Mouse (Mus musculus): ENCODE measurements around the gene Gm21988. TPM values are rescaled to one million over a fixed set of nuclear protein-coding genes. Genes with fewer than 3 reads are reported as not detected.
A peak's percentile ranks its signal among the peaks of the same experiment; 100 is the strongest.

Gene Gm21988
- polyA plus RNA-seq (2012; rRNA removed): 14.8 and 18.0 TPM in 2 replicates

DNA sequence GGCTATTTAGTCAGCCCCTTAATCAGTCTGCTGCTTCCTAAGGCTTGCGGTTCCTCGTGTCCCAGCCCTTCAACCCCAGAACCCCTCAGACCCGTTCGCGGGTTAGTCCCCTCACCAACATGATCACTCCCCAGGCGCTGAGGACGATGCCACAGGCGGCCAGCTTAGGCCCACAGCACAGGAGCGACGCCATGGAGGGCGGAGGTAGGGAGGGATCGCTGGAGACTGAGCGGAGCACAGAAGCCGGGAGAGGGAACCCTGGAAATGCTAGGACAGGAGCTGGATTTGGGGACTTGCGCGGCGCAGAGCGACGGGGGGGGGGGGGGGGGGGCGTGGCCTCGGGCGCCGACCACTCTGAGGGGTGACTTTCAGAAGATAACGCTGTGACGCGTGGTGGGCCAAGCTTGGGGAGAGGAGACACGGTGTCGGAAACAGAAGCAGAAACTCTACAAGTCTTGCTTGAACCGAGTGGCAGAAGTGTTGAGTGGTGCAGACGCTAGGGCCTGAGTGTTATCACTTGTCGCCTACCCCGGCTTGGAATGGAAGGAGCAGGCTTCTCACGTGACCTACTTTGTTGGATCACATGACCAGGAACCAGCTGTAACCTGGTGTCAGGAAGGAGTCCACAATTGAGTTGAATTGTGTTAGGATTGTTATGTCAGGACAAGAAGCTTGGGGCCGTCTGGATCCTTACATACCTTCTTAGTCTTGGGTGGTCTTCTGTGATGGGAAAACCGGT lies at the start of gene Gm21988, which contains the start of gene Rnasek:
Gene Gm21988, minus strand, starts transcription at position 290 of the 739 bp plus-strand sequence.
Gene Rnasek, minus strand, starts transcription at position 302 of the 739 bp plus-strand sequence.
- peak; percentile 95 for DNase-seq (ENCODE audit: low read depth)
- TF ChIP-seq POLR2A (IDR thresholded peaks at IDR 0.05; ENCODE audit: borderline replicate concordance, extremely low read depth, insufficient read depth, insufficient read length, poor library complexity, severe bottlenecking): peak; percentile 23; the same call in 1 of the 2 replicates
- no peak for TF ChIP-seq CTCF (IDR thresholded peaks at IDR 0.05; ENCODE audit: borderline replicate concordance, extremely low read depth, insufficient read depth, insufficient read length)

DNA sequence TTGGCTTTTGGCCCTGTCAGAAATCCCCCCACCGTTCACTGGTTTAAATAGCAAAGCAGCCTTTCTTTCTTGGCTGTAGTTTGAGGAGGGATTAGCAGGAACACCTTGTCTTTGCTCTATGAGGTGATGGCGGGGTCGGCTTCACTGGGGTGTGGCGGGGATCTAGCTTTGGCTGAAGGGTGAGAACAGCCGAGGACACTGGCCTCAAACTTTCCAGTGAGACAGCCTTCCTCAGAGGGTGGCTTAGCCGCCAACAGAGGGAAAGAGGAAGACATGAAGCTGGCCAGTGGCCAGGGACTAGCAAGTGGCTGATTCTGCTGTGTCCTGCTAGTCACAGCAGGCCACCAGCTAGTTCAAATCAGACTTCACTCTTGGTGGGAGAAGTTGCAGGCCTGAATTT lies 49.6 kb upstream of the Gm21988 start:
- DNase-seq (ENCODE audit: low read depth): peak; percentile 11

DNA sequence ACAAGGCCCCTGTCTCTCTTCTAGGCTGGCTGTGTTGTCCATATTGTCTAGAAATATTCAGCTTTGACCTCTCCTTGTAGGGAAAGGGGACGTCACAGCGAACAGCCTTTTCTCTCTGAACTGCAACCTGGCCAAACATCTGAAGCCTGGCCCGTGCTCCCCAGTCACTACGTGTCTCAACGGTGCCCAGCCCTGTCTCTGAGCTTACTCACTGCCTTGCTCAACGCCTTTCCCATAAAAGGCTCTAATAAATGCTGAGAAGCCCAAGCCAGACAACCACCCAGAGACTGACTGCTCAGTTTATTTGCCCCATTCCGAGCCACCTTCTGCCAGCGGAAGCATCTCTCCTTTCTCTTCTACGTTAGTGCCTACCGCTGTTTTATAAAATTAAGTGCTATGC lies 48.5 kb upstream of the Gm21988 start:
- TF ChIP-seq POLR2A (IDR thresholded peaks at IDR 0.05; ENCODE audit: borderline replicate concordance, extremely low read depth, insufficient read depth, insufficient read length, poor library complexity, severe bottlenecking): no peak
- no peak for TF ChIP-seq CTCF (IDR thresholded peaks at IDR 0.05; ENCODE audit: borderline replicate concordance, extremely low read depth, insufficient read depth, insufficient read length)
- no peak for DNase-seq (ENCODE audit: low read depth)

More for the DNA sequence above, 49.6 kb upstream of the Gm21988 start:
- TF ChIP-seq POLR2A (IDR thresholded peaks at IDR 0.05; ENCODE audit: borderline replicate concordance, extremely low read depth, insufficient read depth, insufficient read length, poor library complexity, severe bottlenecking) (no peak), CTCF (IDR thresholded peaks at IDR 0.05; ENCODE audit: borderline replicate concordance, extremely low read depth, insufficient read depth, insufficient read length) (no peak)

DNA sequence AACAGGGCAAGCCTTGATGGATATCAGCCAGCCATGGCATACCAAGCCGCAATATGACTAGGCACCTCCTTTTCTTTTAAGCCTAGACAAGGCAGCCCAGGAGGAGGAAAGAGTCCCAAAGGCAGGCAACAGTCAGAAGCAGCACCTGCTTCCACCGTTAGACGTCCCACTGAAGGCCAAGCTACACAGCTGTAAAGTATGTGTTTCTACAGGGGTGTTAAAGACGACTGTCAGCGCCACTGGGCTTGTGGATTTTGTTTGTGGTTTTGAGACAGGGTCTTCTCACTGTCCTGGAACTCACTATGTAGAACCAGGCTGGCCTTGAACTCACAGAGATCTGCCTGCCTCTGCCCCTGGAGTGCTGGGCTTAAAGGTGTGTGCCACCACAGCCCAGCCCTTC lies 46.1 kb upstream of the Gm21988 start:
- no peak for TF ChIP-seq CTCF (IDR thresholded peaks at IDR 0.05; ENCODE audit: borderline replicate concordance, extremely low read depth, insufficient read depth, insufficient read length)
- no peak for TF ChIP-seq POLR2A (IDR thresholded peaks at IDR 0.05; ENCODE audit: borderline replicate concordance, extremely low read depth, insufficient read depth, insufficient read length, poor library complexity, severe bottlenecking)
- DNase-seq (ENCODE audit: low read depth): no peak

DNA sequence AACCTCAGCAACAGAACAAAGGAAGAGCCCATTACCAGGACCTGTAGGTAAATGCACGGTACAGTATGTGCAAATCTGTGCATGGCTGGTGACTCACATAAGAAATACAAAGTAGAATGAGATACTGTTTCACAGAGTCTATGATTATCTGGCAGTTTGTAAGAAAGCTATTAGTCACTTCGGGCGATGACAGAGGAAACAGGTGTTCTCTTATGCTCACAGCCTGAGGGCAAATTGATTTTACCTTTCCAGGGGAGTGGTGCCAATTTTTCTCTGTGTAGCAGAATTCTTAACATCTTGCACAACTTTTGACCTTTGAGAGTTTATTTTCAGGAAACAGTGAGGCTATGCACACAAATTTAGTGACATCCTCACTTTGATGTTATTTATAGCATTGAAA lies 45.1 kb upstream of the Gm21988 start:
- TF ChIP-seq POLR2A (IDR thresholded peaks at IDR 0.05; ENCODE audit: borderline replicate concordance, extremely low read depth, insufficient read depth, insufficient read length, poor library complexity, severe bottlenecking) (no peak), CTCF (IDR thresholded peaks at IDR 0.05; ENCODE audit: borderline replicate concordance, extremely low read depth, insufficient read depth, insufficient read length) (no peak)

DNA sequence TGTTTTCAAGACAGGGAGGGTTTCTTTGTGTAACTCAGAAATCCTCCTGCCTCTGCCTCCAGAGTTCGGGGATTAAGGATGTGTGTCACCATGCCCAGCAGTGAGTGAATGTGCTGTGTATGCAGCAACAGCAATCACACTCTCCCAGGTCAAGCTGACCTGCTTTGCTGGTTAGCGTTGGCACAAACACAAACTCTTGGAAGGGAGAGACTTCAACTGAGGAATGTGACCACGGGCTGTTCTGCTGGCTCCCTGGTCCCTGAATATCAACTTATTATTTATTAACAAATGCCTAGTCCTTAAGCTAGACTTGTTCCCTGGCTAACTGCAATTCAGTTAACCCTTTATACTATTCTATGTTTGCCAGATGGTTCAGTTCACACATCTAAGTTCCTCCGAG lies 44.0 kb upstream of the Gm21988 start:
- no peak for DNase-seq (ENCODE audit: low read depth)
- no peak for TF ChIP-seq CTCF (IDR thresholded peaks at IDR 0.05; ENCODE audit: borderline replicate concordance, extremely low read depth, insufficient read depth, insufficient read length)
- TF ChIP-seq POLR2A (IDR thresholded peaks at IDR 0.05; ENCODE audit: borderline replicate concordance, extremely low read depth, insufficient read depth, insufficient read length, poor library complexity, severe bottlenecking): no peak

More for the DNA sequence above, 45.1 kb upstream of the Gm21988 start:
- DNase-seq (ENCODE audit: low read depth): no peak

DNA sequence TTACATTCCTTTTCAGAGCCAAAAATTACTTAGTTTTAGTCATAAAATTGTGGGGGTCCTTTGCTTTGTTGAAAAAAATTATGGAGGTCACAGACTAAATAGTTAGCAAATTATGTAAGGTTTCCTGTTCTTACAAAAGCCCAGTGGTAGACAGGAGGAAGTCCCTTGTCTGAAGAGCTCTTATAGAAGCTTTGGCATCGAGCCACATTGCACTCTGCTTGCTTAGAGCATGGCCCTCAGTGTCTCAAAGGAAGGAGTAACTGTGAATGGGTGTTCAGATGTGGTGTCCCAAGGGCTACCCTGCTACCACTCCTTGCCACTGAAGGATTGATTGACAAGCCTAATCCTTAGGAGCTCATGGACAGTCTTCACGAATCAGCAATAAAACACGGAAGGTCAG lies 40.8 kb upstream of the Gm21988 start:
- peak; percentile 33 for DNase-seq (ENCODE audit: low read depth)
- TF ChIP-seq POLR2A (IDR thresholded peaks at IDR 0.05; ENCODE audit: borderline replicate concordance, extremely low read depth, insufficient read depth, insufficient read length, poor library complexity, severe bottlenecking) (no peak), CTCF (IDR thresholded peaks at IDR 0.05; ENCODE audit: borderline replicate concordance, extremely low read depth, insufficient read depth, insufficient read length) (no peak)

DNA sequence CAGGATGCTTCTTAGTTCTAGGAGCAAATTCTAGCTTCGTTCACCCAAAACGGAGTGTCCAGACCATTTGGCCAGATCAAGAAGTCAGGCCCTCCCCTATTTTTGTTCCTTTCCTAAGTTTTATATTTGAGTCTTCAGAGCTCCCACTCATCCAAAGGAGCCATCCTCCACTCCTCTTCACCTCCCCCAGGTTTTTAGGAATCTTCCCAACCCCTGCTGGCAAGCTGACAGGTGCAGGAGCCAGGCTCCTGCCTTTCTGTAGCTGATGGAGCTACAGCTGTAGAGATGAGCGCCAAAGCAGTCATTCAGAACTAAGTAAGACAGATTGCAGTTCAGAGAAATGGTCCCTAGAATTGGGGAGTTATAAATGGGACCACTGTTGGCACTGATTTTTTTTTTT lies 39.3 kb upstream of the Gm21988 start:
- DNase-seq (ENCODE audit: low read depth): no peak
- TF ChIP-seq POLR2A (IDR thresholded peaks at IDR 0.05; ENCODE audit: borderline replicate concordance, extremely low read depth, insufficient read depth, insufficient read length, poor library complexity, severe bottlenecking) (no peak), CTCF (IDR thresholded peaks at IDR 0.05; ENCODE audit: borderline replicate concordance, extremely low read depth, insufficient read depth, insufficient read length) (no peak)

DNA sequence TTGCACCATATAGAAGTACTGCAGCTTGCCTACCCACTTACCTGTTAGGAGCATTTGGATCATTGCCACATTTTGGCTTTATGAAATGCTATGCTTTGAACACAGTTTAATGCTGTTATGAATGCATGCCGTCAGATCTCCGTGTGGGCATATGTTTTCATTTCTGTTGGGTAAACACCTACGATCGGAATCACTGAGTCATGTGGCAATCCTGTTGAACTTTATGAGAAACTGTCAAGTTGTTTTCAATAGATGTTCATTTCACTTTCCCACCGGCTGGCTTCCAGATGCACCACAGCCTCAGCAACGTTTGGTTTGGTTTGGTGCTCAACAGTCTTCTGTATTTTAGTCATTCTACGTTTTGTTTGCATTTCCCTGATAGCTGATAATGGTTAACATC lies 32.0 kb upstream of the Gm21988 start:
- no peak for DNase-seq (ENCODE audit: low read depth)
- TF ChIP-seq POLR2A (IDR thresholded peaks at IDR 0.05; ENCODE audit: borderline replicate concordance, extremely low read depth, insufficient read depth, insufficient read length, poor library complexity, severe bottlenecking): no peak
- no peak for TF ChIP-seq CTCF (IDR thresholded peaks at IDR 0.05; ENCODE audit: borderline replicate concordance, extremely low read depth, insufficient read depth, insufficient read length)

DNA sequence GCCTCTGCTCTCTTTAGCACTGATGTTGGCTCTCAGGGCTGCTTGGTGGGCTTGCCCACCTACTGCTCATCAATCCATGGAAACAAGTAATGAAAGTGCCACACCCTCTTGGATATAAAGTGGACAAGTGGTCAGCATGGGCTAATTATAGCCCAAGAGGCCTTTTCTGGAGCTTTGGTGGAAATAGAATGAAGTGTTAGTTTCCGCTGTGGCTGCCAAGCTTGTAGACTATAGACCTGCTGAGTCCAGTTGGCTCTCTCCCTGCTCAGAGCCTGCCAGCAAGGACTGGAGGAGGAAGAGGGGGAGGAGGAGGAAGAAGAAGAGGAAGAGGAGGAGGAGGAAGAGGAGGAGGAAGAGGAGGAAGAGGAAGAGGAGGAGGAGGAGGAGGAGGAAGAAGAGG lies 26.8 kb upstream of the Gm21988 start:
- DNase-seq (ENCODE audit: low read depth): no peak
- no peak for TF ChIP-seq CTCF (IDR thresholded peaks at IDR 0.05; ENCODE audit: borderline replicate concordance, extremely low read depth, insufficient read depth, insufficient read length)
- no peak for TF ChIP-seq POLR2A (IDR thresholded peaks at IDR 0.05; ENCODE audit: borderline replicate concordance, extremely low read depth, insufficient read depth, insufficient read length, poor library complexity, severe bottlenecking)

DNA sequence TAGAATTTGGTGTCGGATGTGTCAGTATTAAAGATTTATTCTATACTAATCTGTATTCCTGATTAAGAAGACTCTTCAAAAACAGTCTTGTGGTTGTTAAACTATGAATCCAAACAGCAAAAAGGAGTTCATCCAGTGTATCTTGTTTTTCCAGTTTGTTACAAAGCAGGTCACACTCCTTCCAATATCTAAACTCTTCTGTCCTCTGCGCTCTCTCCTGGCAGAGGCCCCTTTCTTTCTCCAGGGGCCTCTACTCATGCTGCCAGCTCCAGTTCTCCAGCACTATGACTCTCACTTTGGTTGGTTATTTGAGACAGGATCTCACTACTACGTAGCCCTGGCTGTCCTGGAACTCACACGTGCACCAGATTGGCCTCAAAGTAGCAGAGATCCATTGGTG lies 26.2 kb upstream of the Gm21988 start:
- DNase-seq (ENCODE audit: low read depth): no peak
- TF ChIP-seq POLR2A (IDR thresholded peaks at IDR 0.05; ENCODE audit: borderline replicate concordance, extremely low read depth, insufficient read depth, insufficient read length, poor library complexity, severe bottlenecking) (no peak), CTCF (IDR thresholded peaks at IDR 0.05; ENCODE audit: borderline replicate concordance, extremely low read depth, insufficient read depth, insufficient read length) (no peak)

DNA sequence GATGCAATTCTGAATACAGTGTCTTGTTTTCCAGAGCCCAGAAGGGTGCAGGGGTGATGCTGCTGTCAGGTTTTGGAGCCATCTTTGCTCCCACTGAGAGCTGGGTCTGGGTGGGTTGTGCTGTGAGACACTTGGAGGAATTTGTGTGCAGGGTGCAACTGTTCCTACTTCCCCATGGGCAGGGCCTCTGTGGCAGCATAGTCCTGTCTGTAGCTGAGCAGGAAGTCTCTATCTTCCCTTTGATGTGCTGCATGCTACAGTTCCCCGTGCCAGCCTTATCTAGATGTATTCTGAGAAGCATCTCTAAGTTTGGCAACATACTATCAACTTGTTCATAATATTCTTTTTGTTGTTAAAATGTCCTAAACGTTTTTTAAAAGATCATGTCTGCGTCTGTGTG lies 25.6 kb upstream of the Gm21988 start:
- DNase-seq (ENCODE audit: low read depth): no peak
- TF ChIP-seq CTCF (IDR thresholded peaks at IDR 0.05; ENCODE audit: borderline replicate concordance, extremely low read depth, insufficient read depth, insufficient read length): no peak
- TF ChIP-seq POLR2A (IDR thresholded peaks at IDR 0.05; ENCODE audit: borderline replicate concordance, extremely low read depth, insufficient read depth, insufficient read length, poor library complexity, severe bottlenecking): no peak
